Mouse (Mus musculus) cerebellum, adult (tissue): Measurements from ENCODE around the gene Ccl8.

Experiments used
- ATAC-seq: cut with Nextera tagmentation; 2 replicates; pipeline ENCODE4 v1.9.2; 2017; ENCODE audit warnings: mild to moderate bottlenecking, moderate library complexity, mixed read lengths; ENCODE audit not compliant: insufficient number of reproducible peaks, low FRiP score, low TSS enrichment

Ccl8 gene

GRCm38 (mm10) chr11:82163285-82163684 is 48.3 kb downstream of the Ccl8 start:
- no peak for ATAC-seq
